Mouse (Mus musculus) B cell, adult 2 months (primary cell): ENCODE results near the gene Fam89b.

Experiments used
- DNase-seq, 2 experiments: peaks; one replicate each; pipeline ENCODE4 v3.0.0; 2022

Gene Fam89b

DNA sequence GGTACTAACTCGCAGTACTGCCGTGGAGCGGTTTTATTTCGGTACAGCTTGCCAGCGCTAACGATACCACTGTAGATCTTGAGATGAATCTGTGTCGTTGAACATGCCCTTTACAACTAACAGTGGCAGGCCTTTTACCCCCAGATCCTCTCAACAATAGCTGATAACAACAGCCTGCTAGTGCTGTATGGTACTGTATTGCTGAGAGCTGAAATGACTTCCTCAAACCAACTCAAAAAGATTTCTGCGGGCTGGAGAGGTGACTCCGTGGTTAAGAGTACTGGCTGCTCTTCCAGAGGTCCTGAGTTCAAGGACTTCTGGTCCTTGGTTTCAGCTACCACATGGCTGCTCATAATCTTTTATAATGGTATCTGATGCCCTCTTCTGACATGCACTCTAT, 4.9 kb upstream of the Fam89b start:
- DNase-seq, result no peak

DNA sequence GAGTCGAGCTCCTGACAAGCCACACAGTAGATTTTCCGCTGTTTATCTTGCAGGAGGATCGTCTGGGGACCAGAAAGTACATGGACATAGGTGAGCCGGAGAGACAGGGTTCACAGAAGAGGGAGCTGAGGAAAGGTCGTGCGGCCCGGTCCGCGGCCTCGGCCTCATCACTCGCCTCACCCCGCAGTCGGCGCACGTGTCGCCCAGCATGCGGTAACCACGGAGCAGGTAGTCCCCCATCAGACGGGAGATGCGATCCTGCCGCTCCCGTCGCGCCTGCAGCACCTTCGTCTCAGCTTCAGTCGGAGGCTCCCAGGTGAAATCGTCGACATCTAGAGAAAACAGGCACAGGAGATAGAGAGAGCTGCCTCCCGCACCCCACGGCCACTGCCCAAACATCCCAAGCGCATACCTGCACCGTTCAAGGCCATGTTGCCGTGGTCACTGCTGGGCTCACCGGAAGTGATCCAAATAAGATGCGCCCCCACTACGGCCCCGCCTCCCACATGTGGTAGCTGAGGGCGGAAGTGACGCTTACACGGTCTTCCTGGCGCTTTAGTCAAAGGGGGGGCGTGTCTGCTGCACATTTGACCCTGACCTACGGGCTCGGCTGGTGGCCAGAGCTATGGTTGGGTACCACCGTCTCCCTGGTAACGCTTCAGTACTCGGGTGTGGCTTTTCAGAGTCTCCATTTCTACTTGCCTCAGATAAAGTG, 2.0 kb upstream of the Fam89b start:
- peak; percentile 95 to 96 for DNase-seq

DNA sequence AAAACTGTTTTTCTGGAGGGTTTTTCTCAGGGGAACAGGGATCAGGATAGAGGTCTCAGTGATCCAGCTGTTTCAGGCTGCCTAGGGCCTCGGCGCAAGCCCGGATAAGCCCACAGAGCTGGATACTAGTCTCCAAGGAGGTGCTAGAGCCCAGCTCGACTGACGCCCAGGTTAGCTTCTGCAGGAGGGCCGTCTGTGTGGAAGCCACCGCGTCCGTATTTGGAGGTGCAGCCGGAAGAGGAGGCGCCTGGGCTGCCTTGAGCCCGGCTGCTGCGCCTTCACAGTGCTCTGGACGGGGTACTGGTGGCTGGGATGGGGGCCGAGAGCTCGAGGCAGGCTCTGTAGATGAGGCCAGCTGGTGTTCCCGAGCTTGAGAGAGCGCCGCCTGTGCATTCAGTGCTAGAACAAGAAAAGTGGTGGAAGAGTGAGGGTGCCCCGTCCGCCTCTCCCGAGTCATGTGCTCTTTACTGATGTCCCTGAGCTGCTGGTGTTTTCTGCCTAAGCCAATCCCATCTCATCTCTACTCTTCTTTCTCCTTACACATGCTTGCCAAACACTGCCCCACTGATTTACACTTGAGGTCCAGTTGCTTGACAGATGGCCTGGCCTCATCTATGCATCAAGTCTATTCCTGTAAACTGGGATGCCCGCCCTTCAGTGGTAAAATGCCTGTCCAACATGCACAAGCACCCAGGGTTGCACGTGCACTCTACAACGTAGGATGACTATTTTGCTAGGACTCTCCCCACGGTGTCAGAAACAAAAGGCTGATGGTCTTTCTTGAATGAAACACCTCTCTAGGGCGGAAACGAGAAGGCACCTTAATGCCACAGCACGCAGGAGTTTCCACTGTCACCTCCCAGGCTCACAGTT, 1.1 kb upstream of the Fam89b start:
- DNase-seq, result peak; percentile 38 to 40

DNA sequence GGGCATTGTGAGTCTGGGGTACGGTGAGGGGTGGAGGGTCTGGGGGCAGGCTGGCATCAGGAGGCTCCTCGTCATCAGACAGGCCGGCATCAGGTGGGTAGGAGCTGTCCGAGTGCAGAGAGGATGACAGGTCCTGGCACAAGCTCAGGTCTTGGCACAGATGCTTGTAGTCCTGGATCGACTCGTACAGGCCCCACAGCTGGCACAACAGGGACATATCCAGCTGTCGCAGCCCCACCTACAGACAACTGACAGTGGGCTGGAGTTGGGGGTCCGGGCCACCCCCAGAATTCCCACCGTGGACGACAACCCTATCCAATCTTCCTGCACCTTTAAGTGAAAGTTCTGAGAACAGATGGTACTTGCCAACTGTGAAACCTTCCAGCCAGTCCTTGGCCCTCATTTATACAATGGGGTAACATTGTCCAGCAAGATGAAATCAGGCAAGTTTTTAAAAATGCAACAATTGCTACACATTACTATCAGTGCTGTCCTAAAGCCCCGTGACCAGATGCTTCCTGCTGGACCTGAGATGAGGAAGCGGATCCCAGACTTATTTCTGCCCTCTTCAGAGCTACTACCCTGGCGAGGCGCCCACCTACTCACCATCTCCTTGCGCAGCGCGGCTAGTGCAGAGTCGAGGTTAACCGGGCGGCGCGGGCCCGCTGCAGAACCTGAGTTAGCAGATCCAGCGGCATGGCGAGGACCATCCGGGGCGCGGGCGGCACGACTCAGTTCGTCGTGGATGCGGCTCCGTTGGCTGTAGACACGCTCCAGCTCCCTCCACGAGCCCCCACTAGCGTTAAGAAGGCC, 616 bp downstream of the Fam89b start:
- DNase-seq, result peak in 1 of 2 experiments; percentile 27

DNA sequence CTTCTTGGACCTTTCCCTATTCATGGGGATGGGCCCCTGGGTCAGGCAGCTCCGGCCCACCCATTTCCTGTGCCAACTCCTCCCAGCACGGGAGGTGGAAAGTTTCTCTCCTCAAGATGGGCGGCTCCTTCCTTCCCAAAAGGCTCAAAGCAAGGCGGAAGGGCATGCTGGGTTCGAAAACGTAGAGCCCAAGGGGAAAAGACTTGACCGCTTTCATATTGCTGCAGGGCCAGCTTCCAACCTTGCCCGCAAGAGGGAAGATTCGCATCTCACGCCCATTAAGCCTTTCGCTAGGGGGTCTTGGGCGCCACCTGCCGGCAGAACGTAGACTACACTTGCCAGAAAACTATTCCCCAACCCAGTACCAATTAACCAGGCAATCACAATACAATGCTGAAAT, 1.8 kb downstream of the Fam89b start:
- peak; percentile 93 to 94 for DNase-seq

DNA sequence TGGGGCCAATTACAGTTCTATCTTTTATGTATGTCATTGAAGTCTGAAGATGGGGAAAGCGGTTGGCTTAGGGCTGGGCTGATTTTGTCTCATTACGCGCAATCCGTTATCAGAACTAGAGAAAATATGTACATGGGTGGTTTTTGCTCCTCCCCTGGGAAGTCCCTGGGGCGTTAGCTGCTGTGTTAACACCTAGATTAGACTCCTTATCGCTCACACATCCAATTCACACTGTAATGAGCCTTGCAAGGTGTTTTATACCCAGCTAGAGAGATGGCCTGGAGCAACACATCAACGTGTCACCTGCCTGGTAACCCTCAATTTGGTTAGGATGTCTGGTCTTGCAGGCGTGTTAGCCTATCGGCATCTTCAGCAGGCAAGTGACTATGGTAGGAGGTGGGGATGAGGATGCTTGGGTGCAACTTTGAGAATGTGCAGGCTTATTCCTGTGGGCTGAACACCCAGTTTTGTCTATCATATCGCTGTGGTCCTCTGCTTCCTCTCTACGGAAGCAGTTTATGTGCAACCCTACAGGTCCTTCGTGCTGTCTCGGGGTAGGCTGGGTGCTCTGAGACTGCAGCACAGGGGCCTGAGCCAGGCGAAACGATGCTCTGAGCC, 2.4 kb downstream of the Fam89b start:
- DNase-seq, result peak; percentile 53 to 59

DNA sequence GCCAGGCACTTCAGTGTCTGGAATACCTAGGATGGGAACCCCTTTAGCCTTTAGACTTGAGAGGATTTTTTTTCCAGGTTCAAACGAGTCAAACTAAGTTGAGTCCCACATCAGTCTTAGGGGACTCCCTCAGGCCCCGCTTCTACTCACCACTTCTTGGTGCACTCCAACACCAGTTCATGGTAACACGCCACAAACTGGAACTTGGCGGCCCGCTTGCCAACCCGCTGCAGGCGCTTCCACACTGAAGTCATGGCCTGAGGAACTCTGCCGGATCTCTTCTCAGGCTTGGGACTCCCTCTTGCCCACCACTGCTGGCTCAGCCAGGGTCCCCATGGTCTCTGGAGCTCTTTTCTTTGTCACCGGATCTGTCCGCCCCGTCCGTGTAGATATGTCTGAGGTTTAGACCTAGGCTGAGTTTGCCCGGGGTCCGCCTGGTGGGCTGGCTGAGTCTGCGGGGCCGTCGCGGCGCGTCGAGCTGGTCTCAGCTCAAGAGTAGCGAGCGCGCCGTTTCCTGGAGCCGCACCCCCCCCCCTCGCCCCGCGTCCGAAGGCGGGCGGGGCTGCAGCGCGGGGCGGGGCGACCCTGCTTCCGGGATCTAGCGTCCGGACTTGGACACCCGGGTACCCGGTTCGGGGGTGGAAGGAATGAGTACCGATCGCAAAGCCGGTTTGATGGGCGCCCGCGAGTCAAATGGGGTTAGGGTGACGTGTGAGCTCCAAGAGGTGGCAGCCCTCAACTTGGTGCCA, 3.5 kb downstream of the Fam89b start, which contains the start of gene Ehbp1l1:
TSS of gene Ehbp1l1 (minus strand) at position 551 of the 749 bp plus-strand sequence.
- DNase-seq, result peak; percentile 73 to 74

DNA sequence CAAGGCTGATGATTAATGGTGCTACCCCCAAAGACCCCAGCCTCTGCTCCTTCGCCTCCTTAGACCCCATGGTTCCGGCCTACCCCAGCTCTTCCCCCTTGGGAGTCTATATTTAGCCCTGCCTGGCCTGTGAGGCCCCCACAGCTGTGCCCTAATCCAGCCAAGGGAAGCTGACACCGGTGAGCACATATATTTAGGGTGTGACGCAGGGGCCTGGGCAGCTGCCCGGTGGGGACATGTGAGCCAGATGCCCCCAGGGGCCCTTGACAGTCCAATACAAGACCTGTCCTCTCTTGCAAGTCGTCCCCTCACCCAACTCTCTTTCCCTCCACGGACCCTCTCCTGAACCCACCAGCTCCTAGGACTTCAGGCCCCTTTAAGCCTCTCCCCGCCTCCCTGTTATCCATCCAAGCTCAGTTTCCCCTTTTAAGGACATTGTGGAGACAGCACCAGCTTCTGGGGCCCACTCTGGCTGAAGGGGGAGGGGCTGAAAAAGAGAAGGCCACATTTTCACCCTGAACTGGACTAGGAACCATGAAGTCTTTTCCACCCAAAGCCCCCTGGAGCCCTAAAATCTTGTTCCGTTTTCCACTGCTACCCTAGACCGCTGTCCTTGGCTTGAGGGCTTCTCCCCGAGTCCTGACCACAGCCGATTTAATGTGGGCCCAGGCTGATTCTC, 4.3 kb downstream of the Fam89b start:
- DNase-seq, result peak in 1 of 2 experiments; percentile 19

DNA sequence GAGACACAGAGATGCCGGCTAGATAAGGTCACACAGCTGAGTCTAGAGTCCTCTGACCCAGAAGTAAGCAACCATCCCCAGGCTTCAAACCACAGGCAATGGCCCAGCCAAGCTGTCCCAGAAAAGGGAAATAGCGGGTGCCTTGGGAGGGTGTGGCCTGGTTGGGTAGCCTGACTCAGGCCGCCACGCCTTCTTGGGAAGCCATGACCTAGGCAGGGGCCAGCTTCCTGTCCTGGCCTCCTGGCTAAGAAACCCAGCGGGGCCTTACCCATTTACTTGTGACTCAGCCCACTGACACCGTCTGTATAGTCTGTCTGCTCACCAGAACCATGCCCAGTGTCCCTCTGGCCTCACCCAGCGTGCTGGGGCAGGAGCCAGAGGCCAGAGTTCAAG, 4.9 kb downstream of the Fam89b start:
- peak; percentile 64 to 66 for DNase-seq

DNA sequence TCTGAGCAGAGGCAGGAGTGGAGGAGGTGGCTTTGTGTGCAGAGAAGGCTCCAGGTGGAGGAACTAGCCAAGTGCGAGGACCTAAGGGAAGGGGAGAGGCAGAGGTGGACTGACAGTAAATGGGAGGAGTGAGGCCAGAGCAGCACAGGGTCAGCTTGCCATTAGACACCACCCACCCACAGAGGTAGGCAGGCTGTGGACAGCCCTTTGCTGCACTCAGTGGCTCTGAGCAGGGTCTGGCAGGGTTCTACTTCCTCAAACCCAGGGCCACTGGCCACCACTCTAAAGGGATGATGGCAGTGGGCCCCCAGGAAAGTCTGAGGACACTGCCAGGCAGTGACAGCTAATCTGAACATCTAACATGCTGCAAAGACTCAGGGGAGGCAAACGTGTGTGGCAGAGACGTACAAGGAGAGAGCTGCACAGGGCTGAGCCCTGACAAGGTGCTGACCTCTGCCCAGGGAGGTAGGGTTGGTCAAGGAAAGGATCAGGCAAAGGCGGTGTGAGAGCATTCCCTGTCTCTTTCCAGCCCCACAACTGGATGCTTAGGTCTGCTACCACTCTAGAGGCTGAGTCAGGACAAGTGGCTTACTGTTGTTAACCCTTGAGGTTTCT, 5.4 kb downstream of the Fam89b start:
- DNase-seq, result no peak

DNA sequence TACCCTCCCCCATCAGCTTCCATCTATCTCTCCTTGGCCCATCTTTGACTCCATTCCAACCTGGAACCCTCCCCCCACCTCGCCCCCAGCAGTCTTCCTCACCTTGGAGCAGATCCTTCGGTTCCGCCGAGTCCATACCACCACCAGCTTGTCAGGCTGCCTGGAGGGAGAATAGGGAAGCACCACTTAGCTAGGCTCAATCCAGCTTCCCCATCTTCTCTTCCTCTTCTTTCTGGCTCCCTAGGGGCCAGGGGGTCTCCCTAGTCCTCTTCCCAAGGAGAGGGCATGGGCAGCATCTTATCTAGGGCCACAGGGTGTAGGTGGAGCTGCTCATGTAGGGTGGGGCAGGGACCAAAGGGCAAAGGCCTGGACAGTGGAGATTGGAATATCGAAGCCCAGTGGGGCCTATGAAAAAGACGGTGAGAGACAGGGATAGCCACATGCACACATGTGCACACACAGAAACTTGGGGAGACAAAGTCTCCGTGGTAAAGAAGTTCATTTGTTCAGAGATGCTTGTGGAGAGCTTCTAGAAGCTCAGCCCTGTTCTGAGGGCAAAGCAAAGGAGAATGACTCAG, 6.5 kb downstream of the Fam89b start:
- no peak for DNase-seq

DNA sequence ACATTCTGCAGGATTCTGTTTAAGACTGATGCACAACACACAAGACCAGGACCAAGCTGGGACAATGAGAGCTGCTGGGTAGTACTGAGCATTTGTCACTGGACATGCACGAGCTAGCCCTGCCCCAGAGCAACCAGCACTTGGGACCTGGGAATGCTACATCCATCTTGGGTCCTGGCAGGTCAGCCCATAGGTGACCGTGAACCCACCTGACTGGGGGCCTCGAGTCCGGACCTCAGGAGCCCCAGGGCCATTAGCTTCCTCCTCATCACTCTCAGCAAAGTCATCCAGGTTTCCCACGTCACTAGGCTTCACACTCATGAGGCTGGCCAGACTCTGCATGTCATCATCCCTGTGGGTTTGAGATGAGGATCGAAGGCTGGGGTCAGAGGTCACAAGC, 8.2 kb downstream of the Fam89b start:
- DNase-seq, result no peak

DNA sequence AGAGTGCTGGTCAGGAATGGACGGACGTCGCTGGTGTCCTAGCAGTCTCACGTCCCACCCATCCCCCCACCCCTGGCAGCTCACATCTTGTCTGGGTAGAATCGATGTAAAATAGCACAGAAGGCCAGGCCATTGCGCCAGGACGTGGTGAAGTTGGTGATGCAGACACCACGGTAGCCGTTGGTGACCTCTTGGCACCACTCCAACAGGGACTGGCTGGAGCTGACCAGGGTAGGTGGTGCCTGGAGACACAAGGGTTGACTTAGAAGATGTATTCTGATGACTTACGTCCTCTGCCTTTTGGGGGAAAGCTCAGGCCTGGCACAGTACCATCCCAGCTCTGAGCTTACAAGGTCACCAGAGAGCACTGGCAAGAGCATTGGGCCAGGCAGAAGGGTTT, 12.5 kb downstream of the Fam89b start:
- no peak for DNase-seq

DNA sequence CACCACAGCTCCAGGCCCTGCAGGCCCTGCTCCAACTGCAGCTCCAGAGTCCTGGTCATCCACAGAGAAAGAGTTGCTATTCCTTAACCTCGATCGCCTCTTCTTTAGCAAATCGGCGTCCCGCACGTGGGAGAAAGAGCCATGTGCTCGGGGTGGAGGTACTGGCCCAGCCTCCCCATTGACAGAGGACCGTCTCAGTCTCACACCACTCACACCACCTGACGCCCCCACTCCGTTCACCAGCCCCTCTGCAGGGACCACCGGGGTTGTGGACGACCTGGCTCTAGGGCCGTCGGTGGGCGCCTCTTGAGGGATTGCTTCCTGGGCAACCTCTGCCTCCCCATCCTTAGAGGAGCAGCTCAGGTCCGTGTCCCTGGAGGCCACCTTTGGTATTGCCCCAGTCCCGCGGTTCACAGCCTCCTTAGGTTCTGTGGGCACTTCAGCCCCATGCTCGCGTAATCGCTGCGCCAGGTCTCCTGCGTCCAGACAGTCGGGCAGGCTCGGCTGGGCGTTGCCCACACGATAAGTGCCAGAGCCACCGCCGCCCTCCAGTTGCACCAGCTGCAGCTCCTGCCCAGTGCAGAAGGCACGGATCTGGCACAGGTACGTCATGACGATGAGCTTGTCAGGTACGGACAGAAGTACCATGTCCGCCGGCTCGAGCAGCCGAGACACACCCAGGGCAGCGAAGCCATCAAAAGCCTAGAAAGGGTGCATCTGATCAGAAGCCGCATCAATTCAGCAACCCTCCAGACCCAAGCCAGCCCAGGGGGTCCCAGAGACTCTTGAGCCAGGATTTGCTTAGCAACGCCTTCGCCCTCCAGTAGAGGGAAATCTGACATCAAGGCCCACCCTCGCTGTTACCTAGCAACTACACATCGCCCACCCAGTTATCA, 13.4 kb downstream of the Fam89b start:
- DNase-seq, result peak; percentile 18 to 27

DNA sequence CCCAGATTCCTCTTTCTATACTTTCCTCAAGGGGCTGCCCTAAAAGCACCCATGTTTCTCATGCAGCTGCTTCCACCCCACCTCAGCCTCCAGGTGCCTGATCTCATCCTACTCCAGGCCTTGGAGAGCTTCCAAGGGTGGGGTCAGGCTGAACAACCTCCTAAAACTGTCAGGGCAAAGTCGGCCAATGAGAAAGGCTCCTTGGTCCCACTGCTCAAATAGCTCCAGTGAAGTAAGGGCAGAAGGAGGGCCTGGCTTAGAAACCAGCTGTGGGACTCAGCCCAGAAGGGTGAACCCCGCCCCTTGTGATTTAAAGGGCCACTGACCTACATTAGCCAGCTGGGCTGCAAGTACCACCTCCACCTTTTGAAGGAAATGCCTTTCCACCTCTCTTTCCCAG, 15.7 kb downstream of the Fam89b start:
- DNase-seq, result no peak

DNA sequence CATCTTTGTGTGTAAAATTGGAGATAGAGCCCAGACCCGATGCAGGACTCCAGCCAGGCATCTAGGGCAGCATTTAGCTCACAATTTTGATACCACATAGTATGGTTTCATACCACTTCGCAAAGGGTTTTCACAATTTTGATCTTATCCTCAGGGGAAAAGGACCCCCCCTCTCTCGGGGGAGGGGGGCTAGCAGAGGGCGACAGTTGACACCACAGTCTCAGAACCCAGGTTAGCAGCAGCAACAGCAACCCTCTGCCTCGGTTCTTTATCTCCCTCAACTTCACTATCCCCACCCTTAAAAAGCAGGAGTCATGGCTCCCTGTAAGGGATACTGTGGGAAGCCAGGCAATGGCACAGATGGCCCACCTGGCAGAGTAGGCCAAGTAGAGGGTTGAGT, 16.2 kb downstream of the Fam89b start:
- DNase-seq, result no peak

DNA sequence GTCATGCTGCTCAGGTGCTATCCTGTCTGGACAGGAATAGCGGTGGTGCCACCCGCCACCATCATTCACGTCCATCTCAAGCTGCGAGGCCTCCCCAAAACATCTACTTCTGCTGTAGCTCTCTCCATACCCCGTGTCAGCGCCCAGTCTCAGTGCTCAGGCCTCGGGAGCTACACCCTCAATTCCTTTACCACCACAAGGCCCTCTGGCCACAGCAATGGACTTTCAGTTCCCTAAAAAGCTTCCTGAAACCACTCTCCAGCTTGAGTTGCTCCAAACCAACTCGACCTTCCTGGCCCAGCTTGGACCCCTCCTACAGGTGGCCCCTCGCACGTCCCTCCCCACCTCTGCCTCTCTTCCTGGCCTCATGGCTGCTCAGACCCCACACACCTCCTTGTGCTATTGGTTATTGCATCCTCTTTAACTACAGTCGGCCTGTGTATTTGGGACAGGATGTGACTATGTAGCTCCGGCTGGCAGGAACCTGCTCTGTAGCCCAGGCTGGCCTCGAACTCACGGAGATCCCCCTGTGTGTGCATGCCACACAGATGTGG, 17.5 kb downstream of the Fam89b start:
- peak; percentile 58 to 59 for DNase-seq

DNA sequence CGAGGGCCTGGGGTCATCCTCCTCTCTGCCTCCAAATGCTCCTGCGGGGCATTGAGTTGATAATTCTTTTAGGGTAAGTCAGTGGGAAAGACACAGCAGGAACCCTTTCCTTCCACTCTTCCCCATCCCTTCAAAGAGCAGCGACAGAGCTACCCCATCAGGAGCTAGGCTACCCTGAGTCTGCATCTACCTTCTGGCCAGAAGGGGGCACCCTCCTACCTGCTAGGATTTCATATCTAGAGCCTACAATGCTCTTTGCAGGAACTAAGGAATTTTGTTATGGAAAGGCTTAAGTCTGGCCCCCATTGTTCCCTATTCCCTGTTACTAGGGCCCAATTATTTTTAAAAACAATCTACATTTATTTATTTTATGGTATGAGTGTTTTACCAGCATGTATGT, 18.2 kb downstream of the Fam89b start:
- peak; percentile 77 to 80 for DNase-seq

DNA sequence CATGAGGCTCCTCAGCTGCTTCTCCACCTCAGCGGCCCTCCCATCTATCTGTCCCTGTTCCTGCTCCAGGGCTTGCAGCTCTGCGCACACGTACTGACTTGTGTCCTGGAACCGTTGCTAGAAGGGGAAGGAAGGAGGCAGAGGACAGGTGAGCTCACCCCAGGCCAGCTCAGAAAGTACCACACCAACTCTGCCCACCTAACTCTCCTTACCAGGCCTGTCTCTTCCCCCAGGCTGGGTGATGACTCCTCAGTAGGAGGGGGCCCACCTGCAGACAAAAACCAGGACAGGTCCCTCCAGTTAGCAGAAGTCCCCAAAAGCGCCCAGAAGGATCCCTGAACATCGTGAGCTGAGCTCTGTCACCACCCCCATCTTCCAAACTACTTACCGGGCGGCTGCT, 18.9 kb downstream of the Fam89b start:
- no peak for DNase-seq
